Mouse (Mus musculus) gonadal fat pad, adult 2 months (tissue): ENCODE results near the gene Slc25a48. TPM values are rescaled to one million over a fixed set of nuclear protein-coding genes. Genes with fewer than 3 reads are reported as not detected.
A peak's percentile ranks its signal among the peaks of the same experiment; 100 is the strongest.

ENCODE experiments used
- DNase-seq: peaks from one replicate; pipeline ENCODE4 v3.0.0-alpha.2; 2012; ENCODE audit warnings: low read depth
- polyA plus RNA-seq: library from polyadenylated mRNA; depleted of rRNA; stranded (reverse); fragments of >200 nt; gene quantifications from 2 replicates; pipeline ENCODE4 v1.2.3, GENCODE M21; 2012; rRNA removed

Gene Slc25a48
- polyA plus RNA-seq, 1 experiment = 4.1 TPM

GRCm38 (mm10) chr13:56509796-56510195 lies 71.6 kb downstream of the Slc25a48 start:
- no peak for DNase-seq

- DNase-seq = no peak
Observed at GRCm38 (mm10) chr13:56513595-56513994, 75.4 kb downstream of the Slc25a48 start.

- DNase-seq = no peak
Observed at GRCm38 (mm10) chr13:56516311-56516710, 78.2 kb downstream of the Slc25a48 start.

- DNase-seq = no peak
Observed at GRCm38 (mm10) chr13:56516816-56517215, 78.7 kb downstream of the Slc25a48 start.

- DNase-seq = peak; percentile 36
Observed at GRCm38 (mm10) chr13:56522081-56522820, 84.1 kb downstream of the Slc25a48 start, which contains the start of gene Fbxl21. Gene Fbxl21, plus strand, starts transcription at chr13:56522472.

- no peak for DNase-seq
Observed at GRCm38 (mm10) chr13:56522821-56523167, 84.6 kb downstream of the Slc25a48 start.

Other genes starting within 250 kb of the Slc25a48 start
- gene Neurog1, start 186.2 kb upstream of the Slc25a48 start, polyA plus RNA-seq = not detected in 2 replicates
- gene Cxcl14, start 141.8 kb upstream of the Slc25a48 start, polyA plus RNA-seq = 26.4 and 45.4 TPM in 2 replicates
- gene Gm3045, start 11.8 kb upstream of the Slc25a48 start, polyA plus RNA-seq = not detected in 2 replicates
- not detected in 2 replicates for gene Il9, start 43.9 kb downstream of the Slc25a48 start, polyA plus RNA-seq
- gene Fbxl21, start 84.1 kb downstream of the Slc25a48 start, polyA plus RNA-seq = 1.3 and 2.1 TPM in 2 replicates
- 0.27 TPM in 1 of 2 replicates, not detected in the other for gene Lect2, start 110.1 kb downstream of the Slc25a48 start, polyA plus RNA-seq
- 42.4 and 49.4 TPM in 2 replicates for gene Tgfbi, start 171.2 kb downstream of the Slc25a48 start, polyA plus RNA-seq